Mouse (Mus musculus) heart, adult 8-10 months (tissue): ENCODE measurements around the gene Dcaf11. TPM values are rescaled to one million over a fixed set of nuclear protein-coding genes. Genes with fewer than 3 reads are reported as not detected.

Experiments used
- DNase-seq: peaks from one replicate; pipeline ENCODE4 v3.0.0; 2022; ENCODE audit warnings: low spot score
- total RNA-seq, 4 experiments: library from RNA; stranded (reverse); gene quantifications; 2 replicates each; pipeline ENCODE4 v1.2.4; 2022

Dcaf11 gene
- total RNA-seq, 4 experiments from 2014 or later = 161 to 180 (median 166) TPM

DNA sequence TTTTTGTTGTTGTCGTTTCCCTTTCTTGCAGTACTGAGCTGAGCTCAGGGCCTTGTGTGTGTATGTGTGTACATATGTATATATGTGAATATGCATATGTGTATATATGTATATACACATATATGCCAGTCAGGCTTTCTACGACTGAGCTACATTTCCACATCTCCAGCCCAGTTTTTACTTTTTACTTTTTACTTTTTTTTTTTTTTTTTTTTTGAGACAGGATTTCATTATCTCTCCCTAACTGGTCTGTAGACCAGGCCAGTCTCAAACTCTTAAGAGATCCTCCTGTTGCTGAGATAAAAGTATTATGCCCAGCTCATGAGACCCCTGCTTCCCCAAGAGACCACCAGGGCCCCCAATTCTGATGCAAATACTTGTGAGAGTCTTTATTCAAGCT lies 57.0 kb downstream of the Dcaf11 start:
- no peak for DNase-seq

DNA sequence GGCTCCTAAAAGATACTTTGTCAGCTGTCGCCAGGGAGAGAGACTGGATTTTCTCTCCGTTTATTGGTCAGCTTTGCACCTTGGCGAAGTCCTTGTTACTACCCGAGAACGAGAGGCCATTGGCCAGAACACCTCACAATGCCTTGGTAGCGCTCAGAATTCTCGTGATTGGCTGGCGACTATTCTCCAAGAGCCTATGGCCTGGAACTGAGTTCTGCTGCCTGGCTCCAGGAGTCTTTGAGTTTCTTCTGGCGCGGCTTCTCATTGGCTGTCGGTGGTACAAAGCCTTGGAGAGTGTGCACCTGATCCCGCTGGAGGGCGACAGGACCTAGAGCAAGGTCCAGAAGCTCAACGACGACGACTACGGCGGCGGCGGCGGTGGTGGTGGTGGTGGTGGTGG lies 58.0 kb downstream of the Dcaf11 start, which contains the start of gene Rec8:
Gene Rec8 (plus strand): TSS at position 216 of the 400 bp plus-strand sequence.
- DNase-seq = no peak

DNA sequence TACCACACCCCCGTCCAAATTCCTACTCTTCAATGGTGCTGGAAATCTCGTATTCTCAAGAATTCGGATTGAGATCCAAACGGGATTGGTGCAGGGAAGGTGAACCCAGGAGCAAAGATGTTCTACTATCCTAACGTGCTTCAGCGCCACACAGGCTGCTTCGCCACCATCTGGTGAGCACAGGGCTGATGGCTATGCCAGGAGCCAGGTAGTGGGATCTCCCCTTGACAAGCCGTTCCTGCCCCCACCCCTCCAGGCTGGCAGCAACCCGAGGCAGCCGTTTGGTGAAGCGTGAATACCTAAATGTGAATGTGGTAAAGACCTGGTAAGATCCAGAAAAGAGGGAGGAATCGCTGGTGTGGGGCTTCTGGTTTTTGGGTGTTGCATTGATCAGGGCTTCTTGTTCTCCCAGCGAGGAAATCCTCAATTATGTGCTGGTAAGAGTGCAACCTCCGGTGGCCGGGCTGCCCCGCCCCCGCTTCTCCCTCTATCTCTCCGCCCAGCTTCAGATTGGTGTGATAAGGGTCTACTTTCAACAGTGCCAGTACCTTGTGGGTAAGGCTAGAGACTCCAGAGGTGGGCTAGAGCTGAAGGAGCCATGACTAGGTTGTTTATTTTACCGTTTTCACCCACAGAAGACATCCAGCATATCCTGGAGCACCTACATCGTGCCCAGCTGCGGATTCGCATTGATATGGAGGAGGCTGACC lies 58.8 kb downstream of the Dcaf11 start:
- DNase-seq = no peak

Other genes starting within 250 kb of the Dcaf11 start
- 100 to 1,000 TPM; 132 to 160 (median 146) TPM for gene Dhrs4, start 81.2 kb upstream of the Dcaf11 start, total RNA-seq
- 1 to 10 TPM; 2.4 to 3.6 (median 2.4) TPM for gene Carmil3, start 69.4 kb upstream of the Dcaf11 start, total RNA-seq
- under 1 TPM in 1 of 4 experiments, not detected in 3; 0.12 TPM for gene Cpne6, start 49.6 kb upstream of the Dcaf11 start, total RNA-seq
- not detected for gene Nrl, start 35.0 kb upstream of the Dcaf11 start, total RNA-seq
- gene Pck2, start 19.7 kb upstream of the Dcaf11 start, total RNA-seq = 10 to 100 TPM in 2 of 4 experiments, 1 to 10 TPM in 2; 6.6 to 12.5 (median 9.3) TPM
- not detected for gene A730061H03Rik, start 400 bp downstream of the Dcaf11 start, total RNA-seq
- 100 to 1,000 TPM; 165 to 203 (median 175) TPM for gene Fitm1, start 15.6 kb downstream of the Dcaf11 start, total RNA-seq
- gene Psme1, start 18.1 kb downstream of the Dcaf11 start, total RNA-seq = 100 to 1,000 TPM; 273 to 297 (median 284) TPM
- 10 to 100 TPM; 65.0 to 75.0 (median 68.2) TPM for gene Emc9, start 25.3 kb downstream of the Dcaf11 start, total RNA-seq
- 100 to 1,000 TPM in 3 of 4 experiments, 10 to 100 TPM in 1; 92.6 to 112 (median 108) TPM for gene Psme2, start 31.1 kb downstream of the Dcaf11 start, total RNA-seq
- gene Rnf31, start 31.7 kb downstream of the Dcaf11 start, total RNA-seq = 10 to 100 TPM; 23.9 to 29.1 (median 26.9) TPM
- gene Irf9, start 43.6 kb downstream of the Dcaf11 start, total RNA-seq = 1 to 10 TPM; 7.2 to 8.9 (median 8.4) TPM
- gene Rec8, start 58.0 kb downstream of the Dcaf11 start, total RNA-seq = 1 to 10 TPM in 1 of 4 experiments, under 1 TPM in 3; 0.53 to 1.4 (median 0.67) TPM
- gene Ipo4, start 76.0 kb downstream of the Dcaf11 start, total RNA-seq = 10 to 100 TPM; 58.2 to 75.2 (median 71.6) TPM
- gene Gm49378, start 77.9 kb downstream of the Dcaf11 start, total RNA-seq = 1 to 10 TPM; 1.6 to 3.3 (median 2.6) TPM
- gene Tm9sf1, start 83.8 kb downstream of the Dcaf11 start, total RNA-seq = 10 to 100 TPM; 38.9 to 44.2 (median 40.8) TPM
- under 1 TPM; 0.44 to 0.88 (median 0.52) TPM for gene Tssk4, start 90.2 kb downstream of the Dcaf11 start, total RNA-seq
- gene Mdp1, start 100.5 kb downstream of the Dcaf11 start, total RNA-seq = 10 to 100 TPM; 46.2 to 64.1 (median 52.7) TPM
- 10 to 100 TPM in 1 of 4 experiments, 1 to 10 TPM in 3; 7.8 to 11.2 (median 8.9) TPM for gene Gmpr2, start 111.9 kb downstream of the Dcaf11 start, total RNA-seq
- 100 to 1,000 TPM; 245 to 279 (median 255) TPM for gene Nedd8, start 112.1 kb downstream of the Dcaf11 start, total RNA-seq
- gene Tinf2, start 121.8 kb downstream of the Dcaf11 start, total RNA-seq = 10 to 100 TPM; 11.1 to 15.2 (median 13.3) TPM
- under 1 TPM; 0.16 to 0.43 (median 0.27) TPM for gene Tgm1, start 153.9 kb downstream of the Dcaf11 start, total RNA-seq
- 10 to 100 TPM; 13.3 to 14.6 (median 14.5) TPM for gene Rabggta, start 162.3 kb downstream of the Dcaf11 start, total RNA-seq
- 10 to 100 TPM; 38.3 to 46.8 (median 43.2) TPM for gene Dhrs1, start 185.7 kb downstream of the Dcaf11 start, total RNA-seq
- gene Nop9, start 185.7 kb downstream of the Dcaf11 start, total RNA-seq = 10 to 100 TPM in 3 of 4 experiments, 1 to 10 TPM in 1; 9.6 to 13.2 (median 11.0) TPM
- gene Cideb, start 198.5 kb downstream of the Dcaf11 start, total RNA-seq = 1 to 10 TPM in 3 of 4 experiments, under 1 TPM in 1; 0.95 to 1.9 (median 1.4) TPM
- gene Ltb4r2, start 201.4 kb downstream of the Dcaf11 start, total RNA-seq = under 1 TPM; 0.06 to 0.19 (median 0.13) TPM
- under 1 TPM in 3 of 4 experiments, not detected in 1; 0.19 to 0.49 (median 0.26) TPM for gene Ltb4r1, start 206.0 kb downstream of the Dcaf11 start, total RNA-seq
- 10 to 100 TPM; 13.0 to 22.0 (median 16.4) TPM for gene Adcy4, start 224.1 kb downstream of the Dcaf11 start, total RNA-seq
- gene Ripk3, start 228.9 kb downstream of the Dcaf11 start, total RNA-seq = 1 to 10 TPM; 2.2 to 6.2 (median 3.4) TPM